Mouse (Mus musculus): ENCODE results near the gene Dydc1.
"Not testable (repeated sequence)": the region's sequence is repeated elsewhere in the genome, so short reads cannot be mapped to it uniquely, and the experiment has no call there.

Dydc1 gene

DNA sequence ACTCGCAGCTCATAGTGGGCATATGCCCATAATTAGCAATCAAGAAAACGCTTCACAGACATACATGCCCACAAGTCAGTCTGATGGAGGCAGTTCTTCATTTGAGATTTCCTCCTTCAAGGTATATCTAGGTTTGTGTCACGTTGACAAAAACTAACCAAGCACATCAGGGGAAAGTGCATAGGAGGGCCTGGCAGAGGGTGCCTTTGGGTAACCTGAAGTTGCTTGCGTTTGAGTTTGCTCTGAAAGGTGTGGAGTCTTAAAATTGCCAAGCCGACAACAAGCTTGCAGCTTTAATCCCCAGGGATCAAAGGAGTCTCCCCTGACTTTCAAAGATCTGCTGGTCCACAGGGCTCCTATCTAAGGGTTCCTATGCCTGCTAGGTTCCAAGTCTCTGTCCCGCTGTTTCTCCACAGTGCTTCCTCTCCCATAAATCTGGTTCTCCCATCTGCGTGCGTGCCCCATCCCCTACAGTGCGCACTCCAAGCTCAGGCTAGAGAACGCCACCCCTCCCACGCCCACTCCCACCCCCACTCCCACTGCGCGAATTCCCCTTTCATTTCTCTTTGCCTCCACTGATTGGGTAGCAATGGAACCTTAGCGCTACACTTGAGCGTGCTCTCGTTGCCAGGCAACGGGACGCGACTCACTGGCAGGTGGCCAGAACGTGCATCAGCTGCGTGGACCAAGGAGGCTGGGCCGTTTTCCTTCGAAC, at the start of gene Dydc1:
TSS of gene Dydc1 (plus strand) at position 683 of the 715 bp plus-strand sequence.
- DNase-seq (ENCODE audit: extremely low read depth, insufficient read length, low spot score): no peak

DNA sequence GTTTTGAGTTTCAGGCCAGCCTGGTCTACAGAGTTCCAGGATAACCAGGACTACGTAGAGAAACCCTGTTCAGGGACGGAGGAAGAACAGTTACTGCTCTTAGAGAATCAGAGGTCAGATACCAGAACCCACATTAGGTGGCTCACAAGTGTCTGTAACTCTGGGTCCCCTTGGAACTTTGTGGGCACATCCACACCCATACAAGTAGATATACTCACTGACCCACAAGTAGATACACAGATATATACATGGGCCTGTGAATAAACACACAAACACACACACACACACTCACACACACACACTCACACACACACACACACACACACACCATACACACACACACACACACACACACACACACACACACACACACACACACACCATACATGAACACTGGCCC, 47.6 kb upstream of the Dydc1 start:
- no peak for DNase-seq (ENCODE audit: extremely low read depth, insufficient read length, low spot score)

DNA sequence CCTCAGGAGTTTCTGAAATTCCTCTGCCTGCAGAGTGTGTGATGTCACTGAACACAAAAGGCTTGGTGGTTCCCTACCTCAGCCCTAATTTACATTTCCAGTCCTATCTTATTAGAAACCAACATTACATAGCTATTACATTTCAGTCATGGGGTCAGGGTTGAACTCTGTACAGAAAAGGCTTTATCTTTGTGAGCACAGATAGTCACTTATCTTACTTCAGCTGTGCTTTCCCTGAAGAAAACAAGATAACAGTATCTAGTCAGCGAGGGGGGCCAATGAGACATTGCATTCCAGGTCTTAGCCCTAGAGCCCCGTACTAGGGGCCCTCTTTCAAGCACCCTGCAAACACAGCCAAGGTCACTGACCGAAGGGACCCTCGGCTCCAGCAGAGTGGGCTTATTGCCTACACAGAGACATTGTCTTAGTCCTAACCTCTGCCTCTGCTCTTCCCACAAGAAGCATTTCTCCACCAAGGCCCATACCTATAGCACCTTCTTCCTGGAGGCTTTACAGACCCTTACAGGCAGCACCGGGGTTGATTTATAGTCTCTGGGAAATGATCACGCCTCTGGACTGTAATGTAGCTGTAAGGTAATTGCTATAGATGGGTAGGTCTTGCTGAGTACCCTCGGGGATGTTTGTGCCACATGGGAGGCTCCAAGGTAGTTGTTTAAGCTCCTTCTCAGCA, 47.0 kb upstream of the Dydc1 start:
- DNase-seq (ENCODE audit: extremely low read depth, insufficient read length, low spot score): no peak

DNA sequence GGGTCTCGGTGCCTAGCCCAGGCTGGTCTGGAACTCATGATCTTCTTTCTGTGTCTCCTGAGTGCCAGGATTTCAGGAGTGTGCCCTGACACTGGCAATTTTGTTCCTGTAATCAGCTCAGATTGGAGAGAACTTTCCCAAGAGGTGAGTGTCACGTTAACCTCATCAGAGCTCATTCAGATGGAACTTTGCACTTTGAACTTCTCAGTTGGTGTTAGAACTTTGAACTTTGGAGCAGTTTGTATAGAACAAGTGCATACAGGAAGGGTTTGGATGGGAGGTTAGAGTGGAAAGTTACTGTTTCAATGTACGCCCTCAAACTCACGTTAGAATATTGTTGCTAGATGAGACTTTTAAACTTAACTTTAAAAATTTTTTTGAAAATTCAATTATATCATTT, 43.4 kb upstream of the Dydc1 start:
- no peak for DNase-seq (ENCODE audit: extremely low read depth, insufficient read length, low spot score)

DNA sequence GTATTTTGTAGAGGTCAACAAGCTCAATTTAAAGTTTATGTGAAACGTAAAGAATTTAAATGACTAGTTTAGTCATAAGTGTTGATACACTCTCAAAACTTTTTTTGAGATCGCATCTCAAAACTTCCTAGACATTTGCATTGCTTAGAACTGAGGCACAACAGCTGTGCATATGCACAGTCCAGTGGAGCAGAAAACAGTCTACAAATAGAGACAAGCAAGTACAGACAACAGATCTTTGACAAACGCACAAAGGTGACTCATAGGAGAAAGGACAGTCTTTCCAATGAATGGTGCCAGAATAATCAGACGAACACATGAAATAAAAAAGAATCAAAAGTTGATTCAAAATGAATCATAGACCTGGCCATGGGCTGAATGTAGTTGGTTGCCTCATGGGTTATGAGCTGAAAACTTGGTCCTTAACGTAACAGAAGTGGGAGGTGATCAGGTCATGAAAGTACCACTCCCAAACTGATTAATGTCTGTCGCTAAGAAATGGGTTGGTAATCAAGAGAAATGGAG, 41.7 kb upstream of the Dydc1 start:
- DNase-seq (ENCODE audit: extremely low read depth, insufficient read length, low spot score): no peak

DNA sequence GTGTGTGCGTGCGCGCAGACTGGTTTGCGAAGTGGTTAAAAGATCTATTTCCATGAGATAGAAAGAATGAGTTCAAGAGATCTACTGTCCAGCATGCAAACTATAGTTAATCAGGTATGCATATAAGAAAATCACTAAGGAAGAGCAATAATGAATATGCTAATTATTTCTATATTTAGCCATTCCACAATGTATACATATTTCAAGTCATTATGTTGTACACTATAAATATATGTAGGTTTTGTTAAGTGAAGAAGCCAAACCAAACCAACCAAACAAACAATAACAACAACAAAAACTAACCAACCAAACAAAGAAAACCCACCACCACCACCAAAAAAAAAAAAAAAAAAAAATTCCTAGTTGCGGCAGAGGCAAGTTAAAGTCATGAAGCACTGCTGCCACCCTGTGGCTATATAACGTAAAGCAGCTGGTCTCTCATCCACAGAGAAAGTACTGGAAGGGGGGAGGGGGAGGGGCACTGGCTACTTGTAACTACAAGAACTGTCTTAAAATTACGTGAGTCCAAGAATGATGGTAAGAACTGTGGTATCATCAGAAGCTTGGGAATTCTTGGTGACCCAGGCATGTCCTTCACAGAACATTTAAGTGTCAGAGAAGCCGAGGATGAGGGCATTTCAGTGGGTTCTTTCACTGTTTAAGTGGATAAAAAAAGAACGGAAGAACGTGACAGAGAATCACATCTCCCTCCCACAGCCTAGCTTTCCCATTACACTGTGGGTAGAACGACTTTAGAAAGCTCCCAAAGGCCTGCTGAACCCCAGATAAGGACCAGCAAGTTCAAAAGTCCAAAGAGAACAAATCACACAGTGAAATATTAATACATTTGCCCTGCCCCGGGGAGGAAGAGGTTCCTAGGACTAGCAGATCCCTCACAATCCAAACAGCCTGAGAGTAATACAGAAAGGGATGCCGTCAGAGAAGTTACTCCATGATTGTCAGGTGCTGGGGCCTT, 39.3 kb upstream of the Dydc1 start:
- peak; percentile 39 for DNase-seq (ENCODE audit: extremely low read depth, insufficient read length, low spot score)

DNA sequence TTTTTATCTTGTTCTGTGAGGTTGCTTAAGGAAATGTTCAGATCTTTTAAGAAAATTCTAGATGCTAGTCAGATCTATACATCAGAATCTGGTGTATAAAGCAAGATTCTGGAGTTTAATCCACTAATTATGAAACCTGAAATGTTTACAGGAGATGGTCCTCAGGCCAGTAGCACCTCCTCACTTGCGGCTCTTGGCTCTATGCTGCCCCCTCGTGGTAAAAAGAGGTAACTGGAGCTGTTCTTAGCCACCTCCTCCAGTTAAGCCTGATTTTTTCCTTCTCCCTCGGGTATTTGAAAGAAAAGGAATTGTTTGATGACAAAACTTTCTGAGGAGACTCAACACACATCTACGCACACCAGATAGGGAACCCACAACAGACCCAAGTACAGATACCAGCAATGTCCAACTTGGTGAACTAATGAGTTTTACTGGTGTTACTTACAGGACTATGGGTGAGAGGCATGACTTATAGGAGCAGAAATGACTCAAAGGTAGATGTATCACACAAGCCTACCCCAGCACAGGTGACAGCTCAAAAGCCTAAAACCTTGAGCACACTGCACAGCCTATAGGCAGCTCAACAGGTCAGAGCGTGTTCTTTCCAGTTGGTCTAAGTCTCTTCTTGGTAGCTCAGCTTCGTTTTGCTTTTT, 37.4 kb upstream of the Dydc1 start:
- DNase-seq (ENCODE audit: extremely low read depth, insufficient read length, low spot score): peak; percentile 23

DNA sequence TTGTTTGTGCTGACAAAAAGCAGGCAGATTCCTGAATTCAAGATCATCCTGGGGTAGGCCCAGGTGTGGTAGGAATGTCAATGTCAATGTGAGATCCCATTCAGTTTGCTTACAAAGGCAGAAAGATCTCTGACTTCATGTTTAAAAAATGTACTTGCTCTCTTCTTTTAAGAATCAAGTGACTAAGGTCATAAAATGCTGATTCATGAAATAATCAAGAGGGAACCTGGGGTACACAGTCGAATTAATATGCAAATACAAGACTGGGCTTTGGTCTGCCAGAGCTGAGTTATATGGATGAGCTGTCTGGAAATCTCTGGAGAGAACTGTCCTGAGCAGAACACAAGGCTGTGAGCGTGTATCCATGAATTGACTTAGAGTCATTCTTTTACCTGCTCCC, 25.3 kb upstream of the Dydc1 start:
- DNase-seq (ENCODE audit: extremely low read depth, insufficient read length, low spot score): no peak

DNA sequence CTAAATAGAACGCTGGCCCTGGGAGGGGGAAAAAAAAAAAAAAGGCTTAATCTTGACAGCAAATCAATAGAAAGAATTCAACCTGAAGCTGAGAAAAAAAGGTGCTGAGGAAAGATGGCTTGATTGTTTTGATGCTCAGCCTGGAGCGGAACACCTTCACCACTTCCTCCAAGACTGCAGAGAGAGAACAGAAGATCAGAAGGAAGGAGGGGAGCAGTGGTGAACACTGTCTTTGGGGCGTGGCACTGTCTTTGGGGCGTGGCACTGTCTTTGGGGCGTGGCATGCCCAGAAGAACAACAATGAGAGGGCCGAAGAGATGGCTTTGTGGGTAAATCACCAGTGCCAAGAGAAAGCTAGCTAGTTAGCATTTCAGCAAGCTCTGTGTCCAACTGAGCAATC, 22.2 kb upstream of the Dydc1 start:
- DNase-seq (ENCODE audit: extremely low read depth, insufficient read length, low spot score): no peak

DNA sequence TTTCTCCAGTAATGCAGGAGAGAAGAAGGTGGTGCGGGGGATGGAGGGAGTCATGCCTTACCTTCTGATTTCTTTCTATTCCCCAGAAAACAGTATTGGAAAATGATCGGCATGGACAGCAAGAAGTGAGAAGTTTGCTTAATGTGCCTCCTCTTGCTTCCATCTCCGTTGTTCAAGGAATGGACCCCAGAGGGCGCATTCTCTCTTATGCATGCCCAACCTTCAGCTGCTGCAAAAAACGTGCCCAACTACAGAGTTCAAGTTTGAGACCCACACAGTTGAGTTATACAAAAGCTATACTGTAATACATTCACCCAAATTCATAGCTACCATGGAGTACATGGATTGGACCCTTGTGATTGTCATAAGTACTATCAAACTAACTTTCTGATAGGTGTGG, 20.2 kb upstream of the Dydc1 start:
- DNase-seq (ENCODE audit: extremely low read depth, insufficient read length, low spot score): no peak

DNA sequence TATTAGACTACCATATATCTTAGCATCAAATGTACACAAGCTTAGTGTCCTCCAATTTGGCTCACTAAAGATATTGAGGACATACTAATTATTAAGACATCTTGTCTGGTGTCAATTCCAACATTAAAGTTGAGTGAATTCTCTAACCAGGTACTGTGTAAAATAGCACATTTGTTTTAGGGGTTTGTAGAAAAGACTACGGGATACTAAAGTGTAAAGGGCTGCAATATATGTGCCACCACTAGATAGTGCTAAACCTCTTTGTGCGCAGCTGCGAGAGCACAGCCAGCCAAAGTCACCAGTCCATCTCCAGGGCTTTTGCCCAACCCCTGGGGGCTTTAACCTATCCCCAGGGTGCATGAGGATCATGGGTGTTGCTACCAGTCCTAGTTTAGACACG, 19.5 kb upstream of the Dydc1 start:
- not testable (repeated sequence) for DNase-seq (ENCODE audit: extremely low read depth, insufficient read length, low spot score)

DNA sequence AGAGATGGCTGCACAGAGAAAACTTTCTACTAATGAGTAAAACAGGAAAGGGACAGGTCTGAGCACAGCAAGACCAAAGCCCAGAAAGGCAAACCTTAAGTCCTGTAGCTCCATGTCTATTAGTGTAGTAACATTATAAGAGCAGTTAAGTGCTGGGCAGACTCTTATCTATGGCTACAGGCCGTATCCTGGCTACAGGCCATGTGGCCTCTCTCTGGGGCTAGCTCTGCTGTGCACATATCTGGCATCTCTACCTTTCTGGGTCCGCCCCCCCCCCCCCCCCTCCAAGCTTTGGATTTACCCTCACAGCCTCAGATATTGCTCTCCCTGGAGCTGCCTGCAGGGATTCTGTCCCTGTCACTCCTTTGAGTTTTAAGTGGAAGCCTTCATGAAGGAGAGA, 7.5 kb upstream of the Dydc1 start:
- DNase-seq (ENCODE audit: extremely low read depth, insufficient read length, low spot score): no peak

DNA sequence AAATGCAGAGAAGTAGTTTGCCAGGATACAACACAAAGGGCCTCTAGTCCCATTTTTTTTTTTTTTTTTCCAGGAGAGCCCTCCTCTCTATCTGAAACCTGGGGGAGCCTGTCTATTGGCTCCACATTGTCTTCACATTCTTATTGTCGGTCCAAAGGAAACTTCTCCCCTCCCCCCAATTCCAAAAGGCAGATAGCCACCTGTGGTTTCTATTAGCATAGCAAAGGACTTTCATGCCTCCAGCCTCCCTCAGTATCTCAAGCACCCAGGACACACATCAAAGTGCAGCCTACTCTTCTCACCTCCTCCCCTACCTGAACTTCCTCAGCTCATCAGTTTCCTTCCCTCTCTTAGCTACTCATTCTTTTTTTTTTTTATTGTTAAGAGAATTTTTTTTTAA, 6.3 kb upstream of the Dydc1 start:
- no peak for DNase-seq (ENCODE audit: extremely low read depth, insufficient read length, low spot score)

DNA sequence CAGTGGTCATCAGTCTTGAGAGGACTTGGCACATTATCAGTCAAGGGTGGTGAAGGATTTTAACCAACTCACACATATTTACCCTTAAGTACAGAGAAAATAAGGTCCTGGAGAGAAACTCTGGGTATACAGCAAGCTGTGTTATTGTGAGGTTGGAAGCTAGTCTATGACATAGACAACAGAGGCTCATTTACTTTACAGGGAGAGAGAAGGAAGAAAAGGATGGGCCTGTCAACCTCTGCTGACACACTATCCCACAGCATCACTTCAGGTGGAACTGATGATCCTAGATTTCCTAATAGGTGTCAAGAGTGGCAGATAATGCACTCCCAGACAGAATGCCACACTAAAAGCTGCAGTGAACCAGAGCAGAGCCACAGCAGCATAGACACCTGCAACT, 3.6 kb upstream of the Dydc1 start, which contains the start of gene Dydc2:
TSS of gene Dydc2 (minus strand) at position 101 of the 400 bp plus-strand sequence.
- no peak for DNase-seq (ENCODE audit: extremely low read depth, insufficient read length, low spot score)

DNA sequence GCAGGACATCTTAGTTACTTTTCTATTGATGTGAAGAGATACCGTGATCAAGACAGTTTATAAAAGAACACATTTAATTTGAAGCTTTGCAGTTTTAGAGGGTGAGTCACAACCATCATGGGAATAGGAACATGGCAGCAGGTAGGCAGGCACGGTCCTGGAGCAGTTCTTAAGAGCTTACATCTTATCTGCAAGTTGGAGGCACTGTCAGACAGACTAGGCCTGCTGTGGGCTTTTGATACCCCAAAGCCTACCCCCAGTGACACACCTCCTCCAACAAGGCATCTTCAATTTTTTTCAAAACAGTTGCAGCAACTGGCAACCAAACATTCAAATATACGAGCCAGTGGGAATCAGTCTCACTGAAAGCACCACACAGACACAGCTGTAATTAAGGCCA, 2.4 kb upstream of the Dydc1 start:
- no peak for DNase-seq (ENCODE audit: extremely low read depth, insufficient read length, low spot score)

DNA sequence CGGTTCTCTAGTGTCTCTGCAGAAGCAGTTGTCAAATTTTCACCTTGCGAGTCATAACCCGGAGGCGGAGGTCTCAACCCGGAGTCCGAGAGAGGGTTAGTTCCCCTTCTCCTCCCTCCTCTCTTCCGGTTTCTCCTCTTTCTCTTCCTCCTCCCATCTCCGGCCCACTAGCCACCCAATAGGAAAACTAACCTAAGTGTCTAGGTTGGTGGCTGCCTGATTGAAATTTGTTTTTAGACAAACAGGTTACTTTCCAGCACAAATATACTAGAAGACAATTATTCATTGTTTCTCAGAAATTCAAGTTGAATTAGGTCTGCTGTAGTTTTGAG, 199 bp downstream of the Dydc1 start:
- no peak for DNase-seq (ENCODE audit: extremely low read depth, insufficient read length, low spot score)

DNA sequence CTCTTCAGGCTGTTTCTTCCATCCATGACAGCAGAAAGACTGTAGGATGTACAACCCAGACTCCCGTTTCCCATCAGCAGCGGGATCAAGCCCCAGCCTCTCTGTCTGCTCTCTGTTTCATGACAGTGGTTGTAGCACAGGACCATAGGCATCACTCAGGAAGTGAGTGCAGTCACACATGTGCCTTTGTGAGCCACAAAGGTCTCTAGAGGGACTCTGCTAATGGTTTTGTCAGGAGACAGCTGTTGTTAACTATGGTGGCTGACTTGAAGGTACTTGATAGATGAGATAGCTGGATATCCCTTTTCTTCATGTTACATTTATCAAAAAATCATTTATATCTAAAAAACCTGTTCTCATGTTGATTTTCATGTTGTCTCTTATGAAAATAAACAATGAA, 9.7 kb downstream of the Dydc1 start:
- no peak for DNase-seq (ENCODE audit: extremely low read depth, insufficient read length, low spot score)

DNA sequence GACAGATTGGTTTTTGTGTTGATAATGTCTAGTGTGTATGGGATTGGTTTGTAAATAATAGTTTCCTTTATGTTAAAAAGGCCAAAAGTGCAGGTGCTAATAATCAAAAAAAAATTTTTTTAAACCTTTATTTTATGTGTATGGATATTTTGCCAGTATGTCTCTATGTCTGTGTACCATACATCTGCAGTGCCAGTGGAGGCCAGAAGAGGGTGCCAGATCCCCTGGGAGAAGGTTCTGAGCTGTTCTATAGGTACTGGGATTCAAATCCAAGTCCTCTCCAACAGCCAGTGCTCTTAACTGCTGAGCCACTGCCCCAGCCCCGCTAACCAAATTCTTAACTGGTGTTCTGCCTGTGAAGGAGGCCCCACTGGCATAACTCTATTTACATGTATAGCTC, 14.8 kb downstream of the Dydc1 start:
- DNase-seq (ENCODE audit: extremely low read depth, insufficient read length, low spot score): no peak

DNA sequence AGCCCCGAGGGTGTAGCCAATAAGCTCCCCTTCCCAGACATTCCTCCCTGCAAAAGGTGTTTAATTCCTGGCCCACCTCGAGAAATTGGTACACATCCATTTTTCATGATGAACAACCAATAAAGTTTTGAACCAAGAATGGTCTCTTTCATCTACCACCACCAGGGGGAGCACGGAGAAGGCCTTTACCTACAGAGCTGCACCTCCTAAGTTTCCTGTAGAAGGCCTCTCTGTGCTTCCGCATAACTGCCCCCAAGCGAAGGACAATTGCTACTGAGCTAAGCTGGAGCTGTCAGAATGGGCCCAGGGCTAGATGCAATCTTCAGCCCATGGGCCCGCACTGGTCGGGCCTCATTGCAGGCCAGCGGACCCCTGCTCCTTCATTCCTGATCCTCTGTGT, 18.1 kb downstream of the Dydc1 start:
- DNase-seq (ENCODE audit: extremely low read depth, insufficient read length, low spot score): no peak

DNA sequence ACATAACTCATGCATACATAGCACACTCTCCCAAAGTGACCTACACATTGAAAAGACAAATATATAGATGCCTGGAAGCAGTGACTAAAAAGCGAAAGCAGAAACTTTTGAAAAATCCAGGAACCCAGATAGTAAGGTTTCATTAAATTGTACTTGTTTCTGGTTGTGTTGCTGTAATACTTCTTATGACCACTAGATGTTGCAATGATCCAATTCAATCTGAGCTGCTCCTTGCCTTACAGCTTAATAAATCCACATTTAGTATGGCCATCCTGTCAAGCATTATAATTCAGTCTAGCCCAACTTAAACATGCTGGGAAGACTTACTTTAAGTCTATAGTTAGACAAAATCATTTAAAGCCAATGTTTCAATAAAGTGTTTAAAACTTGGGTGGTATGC, 21.4 kb downstream of the Dydc1 start:
- DNase-seq (ENCODE audit: extremely low read depth, insufficient read length, low spot score): no peak

Measured in 3134 (cell line).